Mouse (Mus musculus) MEL (cell line): ENCODE results near the gene Rsrc1. TPM values are rescaled to one million over a fixed set of nuclear protein-coding genes. Genes with fewer than 3 reads are reported as not detected.

Source experiments
- DNase-seq: peaks from one replicate; pipeline ENCODE4 v3.0.0; 2011; ENCODE audit warnings: low read depth, low spot score
- H3K27ac ChIP-seq: 2 replicates; pipeline ENCODE4 v1.5.1; 2012; ENCODE audit warnings: low read depth, mild to moderate bottlenecking, control low read depth, low read length, moderate library complexity; ENCODE audit not compliant: control insufficient read depth
- H3K27me3 ChIP-seq, 2 experiments: fragments of 150-350 bp in 1 of 2; sonication (generic) in 1 of 2; 2 replicates each; pipeline ENCODE4 v1.6.1; 2012; ENCODE audit warnings: low read length in 2 of 2, mild to moderate bottlenecking in 2 of 2, improper control_type of control experiment in 1 of 2, moderate library complexity in 1 of 2; ENCODE audit not compliant: insufficient read depth in 2 of 2, control insufficient read depth in 1 of 2
- H3K36me3 ChIP-seq, 2 experiments: 2 replicates each; pipeline ENCODE4 v1.6.1; 2012 to 2014; ENCODE audit warnings: low read length in 2 of 2, improper control_type of control experiment in 1 of 2, inconsistent platforms in 1 of 2, mild to moderate bottlenecking in 1 of 2; ENCODE audit not compliant: insufficient read depth in 2 of 2, control insufficient read depth in 1 of 2
- H3K4me1 ChIP-seq, 2 experiments: fragments of 150-350 bp in 1 of 2; sonication (generic) in 1 of 2; 2 replicates each; pipeline ENCODE4 v1.6.1; 2012; ENCODE audit warnings: low read length in 2 of 2, improper control_type of control experiment in 1 of 2, mild to moderate bottlenecking in 1 of 2; ENCODE audit not compliant: insufficient read depth in 2 of 2, control insufficient read depth in 1 of 2
- H3K4me3 ChIP-seq, 2 experiments: fragments of 150-350 bp in 1 of 2; sonication (generic) in 1 of 2; 2 replicates each; pipeline ENCODE4 v1.5.1; 2012; ENCODE audit warnings: low read depth in 2 of 2, low read length in 2 of 2, mild to moderate bottlenecking in 2 of 2, moderate library complexity in 2 of 2, control low read depth in 1 of 2, improper control_type of control experiment in 1 of 2; ENCODE audit not compliant: control insufficient read depth in 1 of 2, insufficient read depth in 1 of 2
- H3K79me2 ChIP-seq: 2 replicates; pipeline ENCODE4 v1.6.1; 2012; ENCODE audit warnings: mild to moderate bottlenecking, low read length, moderate library complexity; ENCODE audit not compliant: control insufficient read depth, poor library complexity, insufficient read depth
- H3K9ac ChIP-seq: 2 replicates; pipeline ENCODE4 v1.6.1; 2012; ENCODE audit warnings: low read depth, mild to moderate bottlenecking, control low read depth, low read length, moderate library complexity; ENCODE audit not compliant: control insufficient read depth, poor library complexity, severe bottlenecking
- H3K9me3 ChIP-seq: fragments of 150-350 bp; sonication (generic); replicated peaks from 2 replicates; pipeline ENCODE4 v1.6.1; 2012; ENCODE audit warnings: mild to moderate bottlenecking, low read length, improper control_type of control experiment, moderate library complexity; ENCODE audit not compliant: insufficient read depth
- BHLHE40 ChIP-seq: IDR thresholded peaks from 2 replicates; pipeline ENCODE4 v1.6.1; 2012; ENCODE audit warnings: low read depth, mild to moderate bottlenecking, inconsistent platforms, low read length, improper control_type of control experiment, borderline replicate concordance
- CHD1 ChIP-seq: IDR thresholded peaks from 2 replicates; pipeline ENCODE4 v1.6.1; 2012; ENCODE audit warnings: low read depth, mild to moderate bottlenecking, inconsistent platforms, low read length, improper control_type of control experiment
- CTCF ChIP-seq, 3 experiments: IDR thresholded peaks in 2 of 3; conservative IDR thresholded peaks in 1 of 3; 2 replicates each; pipeline ENCODE4 v1.5.1; 2011 to 2012; ENCODE audit warnings: low read length in 3 of 3, low read depth in 2 of 3, mild to moderate bottlenecking in 2 of 3, improper control_type of control experiment in 1 of 3, inconsistent platforms in 1 of 3, mixed read lengths in 1 of 3, moderate library complexity in 1 of 3; ENCODE audit not compliant: control insufficient read depth in 1 of 3, insufficient read depth in 1 of 3, poor library complexity in 1 of 3, severe bottlenecking in 1 of 3
- ELF1 ChIP-seq: IDR thresholded peaks from 2 replicates; pipeline ENCODE4 v1.6.1; 2014; ENCODE audit warnings: low read depth, mild to moderate bottlenecking, inconsistent platforms, low read length, improper control_type of control experiment, moderate library complexity
- EP300 ChIP-seq, 2 experiments: IDR thresholded peaks; 2 replicates each; pipeline ENCODE4 v1.6.1; 2011; ENCODE audit warnings: improper control_type of control experiment in 2 of 2, low read length in 2 of 2, low read depth in 1 of 2, mild to moderate bottlenecking in 1 of 2
- HCFC1 ChIP-seq: IDR thresholded peaks from 2 replicates; pipeline ENCODE4 v1.6.1; 2012; ENCODE audit warnings: low read depth, mild to moderate bottlenecking, inconsistent platforms, low read length, improper control_type of control experiment, moderate library complexity
- JUND ChIP-seq: IDR thresholded peaks from 2 replicates; pipeline ENCODE4 v1.6.1; 2011; ENCODE audit warnings: low read depth, mild to moderate bottlenecking, improper control_type of control experiment, low read length
- KAT2A ChIP-seq: conservative IDR thresholded peaks from 2 replicates; pipeline ENCODE4 v1.6.1; 2012; ENCODE audit warnings: low read depth, low read length, improper control_type of control experiment, inconsistent platforms
- MAFK ChIP-seq: IDR thresholded peaks from 2 replicates; pipeline ENCODE4 v1.6.1; 2011; ENCODE audit warnings: low read depth, mild to moderate bottlenecking, low read length, improper control_type of control experiment, borderline replicate concordance
- MAX ChIP-seq: IDR thresholded peaks from 2 replicates; pipeline ENCODE4 v1.6.1; 2011; ENCODE audit warnings: low read length, improper control_type of control experiment
- MEF2A ChIP-seq: IDR thresholded peaks from 2 replicates; pipeline ENCODE4 v1.6.1; 2014; ENCODE audit warnings: low read depth, mild to moderate bottlenecking, inconsistent platforms, low read length, improper control_type of control experiment; ENCODE audit not compliant: poor library complexity, insufficient replicate concordance, severe bottlenecking; ENCODE audit errors: extremely low read depth
- MYB ChIP-seq: IDR thresholded peaks from 2 replicates; pipeline ENCODE4 v1.6.1; 2011; ENCODE audit warnings: mild to moderate bottlenecking, low read depth, low read length, improper control_type of control experiment
- MYC ChIP-seq: IDR thresholded peaks from 2 replicates; pipeline ENCODE4 v1.6.1; 2011; ENCODE audit warnings: low read depth, mild to moderate bottlenecking, low read length, improper control_type of control experiment, moderate library complexity
- NELFE ChIP-seq: IDR thresholded peaks from 2 replicates; pipeline ENCODE4 v1.6.1; 2011; ENCODE audit warnings: low read depth, low read length, improper control_type of control experiment
- POLR2A ChIP-seq, 2 experiments: IDR thresholded peaks; 2 replicates each; pipeline ENCODE4 v1.6.1; 2011 to 2012; ENCODE audit warnings: low read length in 2 of 2, mild to moderate bottlenecking in 2 of 2, control low read depth in 1 of 2, improper control_type of control experiment in 1 of 2, low read depth in 1 of 2, moderate library complexity in 1 of 2; ENCODE audit not compliant: control insufficient read depth in 1 of 2, insufficient read depth in 1 of 2, poor library complexity in 1 of 2
- SIN3A ChIP-seq: IDR thresholded peaks from 2 replicates; pipeline ENCODE4 v1.6.1; 2012; ENCODE audit warnings: low read length, improper control_type of control experiment, inconsistent platforms
- SMC3 ChIP-seq: IDR thresholded peaks from 2 replicates; pipeline ENCODE4 v1.6.1; 2011; ENCODE audit warnings: low read depth, low read length, improper control_type of control experiment
- TCF12 ChIP-seq: IDR thresholded peaks from 2 replicates; pipeline ENCODE4 v1.6.1; 2014; ENCODE audit warnings: low read depth, mild to moderate bottlenecking, inconsistent platforms, low read length, improper control_type of control experiment, moderate library complexity
- UBTF ChIP-seq: IDR thresholded peaks from 2 replicates; pipeline ENCODE4 v1.6.1; 2012; ENCODE audit warnings: low read depth, mild to moderate bottlenecking, inconsistent platforms, low read length, improper control_type of control experiment, moderate library complexity, borderline replicate concordance; ENCODE audit not compliant: insufficient read depth
- USF2 ChIP-seq, 2 experiments: IDR thresholded peaks; 2 replicates each; pipeline ENCODE4 v1.6.1; 2011 to 2012; ENCODE audit warnings: improper control_type of control experiment in 2 of 2, low read length in 2 of 2, borderline replicate concordance in 1 of 2, inconsistent platforms in 1 of 2, low read depth in 1 of 2, mild to moderate bottlenecking in 1 of 2; ENCODE audit not compliant: insufficient read depth in 1 of 2
- ZKSCAN1 ChIP-seq: IDR thresholded peaks from 2 replicates; pipeline ENCODE4 v1.6.1; 2012; ENCODE audit warnings: low read depth, mild to moderate bottlenecking, inconsistent platforms, low read length, improper control_type of control experiment, moderate library complexity
- ZMIZ1 ChIP-seq: IDR thresholded peaks from 2 replicates; pipeline ENCODE4 v1.6.1; 2012; ENCODE audit warnings: low read depth, mild to moderate bottlenecking, inconsistent platforms, low read length, improper control_type of control experiment, moderate library complexity
- ZNF384 ChIP-seq: IDR thresholded peaks from 2 replicates; pipeline ENCODE4 v1.6.1; 2012; ENCODE audit warnings: low read depth, mild to moderate bottlenecking, inconsistent platforms, low read length, improper control_type of control experiment
- polyA plus RNA-seq, 2 experiments: library from polyadenylated mRNA; stranded (reverse) in 1 of 2; unstranded in 1 of 2; fragments of >175 nt in 1 of 2; fragments of >200 nt in 1 of 2; gene quantifications; 2 replicates each; pipeline versions ENCODE4 v1.2.1 to v1.2.4; 2012; ENCODE audit warnings: low replicate concordance in 2 of 2, low read depth in 1 of 2; ENCODE audit not compliant: insufficient read length in 2 of 2, insufficient read depth in 1 of 2, missing spikeins in 1 of 2
- total RNA-seq: library from RNA; depleted of rRNA; stranded (reverse); fragments of 300-350 nt; gene quantifications from 2 replicates; pipeline ENCODE4 v1.2.3, GENCODE M21; 2012

Rsrc1 gene
- total and polyA plus RNA-seq, 3 experiments, result 22.8 to 100 (median 42.7) TPM

DNA sequence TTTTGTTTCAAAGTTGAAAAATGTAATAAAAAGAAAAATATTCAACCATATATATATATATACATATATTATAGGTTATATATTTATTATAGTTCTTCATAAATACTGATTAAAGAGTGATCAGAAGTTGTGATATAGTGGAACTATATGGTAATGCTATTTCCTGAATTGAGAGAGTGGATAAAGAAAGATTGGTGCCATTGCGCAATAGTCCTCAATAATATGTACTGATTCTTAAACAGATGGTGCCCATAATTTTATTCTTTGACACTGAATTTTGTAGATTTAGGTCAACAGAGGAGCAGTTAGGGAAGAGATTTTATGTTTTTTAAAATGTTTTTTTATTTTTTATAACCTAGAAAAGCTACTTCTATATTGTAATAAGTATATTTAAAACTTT is 165.1 kb downstream of the Rsrc1 start:
- Histone ChIP-seq H3K36me3 (no peaks in the 10 kb centered on the region), H3K4me3 (no peak overlapping the region), H3K27ac (no peak overlapping the region)
- no peak for TF ChIP-seq MEF2A
- no peak for TF ChIP-seq TCF12
- no peak for TF ChIP-seq JUND
- no peak for TF ChIP-seq ELF1
- no peak for TF ChIP-seq NELFE
- no peak for TF ChIP-seq MAFK
- no peak for TF ChIP-seq MAX
- no peak for TF ChIP-seq UBTF
- TF ChIP-seq ZKSCAN1, result no peak
- TF ChIP-seq EP300 (IDR thresholded peaks at IDR 0.05; ENCODE audit: low read depth in 1 of 2, low read length in 2 of 2), result no peak
- no peak for TF ChIP-seq SMC3
- TF ChIP-seq, all 39 proteins: peak for 0
- Histone ChIP-seq H3K4me1 (no peaks in the 10 kb centered on the region; a peak in 1 of 4 replicates), H3K27me3 (no peaks in the 10 kb centered on the region), H3K9ac (no peak overlapping the region), H3K79me2 (no peaks in the 10 kb centered on the region), H3K9me3 (no peaks in the 10 kb centered on the region)
- no peak for DNase-seq

DNA sequence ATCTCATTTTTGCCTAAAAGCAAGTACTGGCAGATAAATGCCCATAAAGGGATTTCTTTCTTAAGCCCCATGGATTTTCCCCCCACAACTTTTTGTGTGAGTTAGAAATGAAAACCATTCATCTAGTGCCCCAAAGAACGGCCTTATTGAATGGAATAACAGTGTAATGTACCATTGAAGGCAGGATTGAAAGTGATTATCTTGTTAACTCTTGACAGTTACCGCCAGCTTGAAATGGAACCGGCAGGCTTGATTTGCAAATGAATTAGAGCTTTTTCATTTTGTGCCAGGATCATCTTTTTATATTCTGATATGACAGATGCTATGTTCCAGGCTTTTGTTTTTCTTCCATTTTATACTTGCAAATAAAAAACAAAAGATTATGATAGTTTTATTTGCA is 166.1 kb downstream of the Rsrc1 start:
- TF ChIP-seq TCF12, result no peak
- TF ChIP-seq ZMIZ1, result no peak
- no peak for TF ChIP-seq MYC
- no peak for TF ChIP-seq JUND
- no peak for TF ChIP-seq ZNF384
- no peak for TF ChIP-seq BHLHE40
- no peak for TF ChIP-seq POLR2A (IDR thresholded peaks at IDR 0.05; ENCODE audit: control insufficient read depth in 1 of 2, insufficient read depth in 1 of 2, low read depth in 1 of 2, low read length in 2 of 2, poor library complexity in 1 of 2)
- no peak for TF ChIP-seq ELF1
- no peak for TF ChIP-seq SIN3A
- TF ChIP-seq USF2 (IDR thresholded peaks at IDR 0.05; ENCODE audit: borderline replicate concordance in 1 of 2, insufficient read depth in 1 of 2, low read depth in 1 of 2, low read length in 2 of 2), result no peak
- no peak for TF ChIP-seq KAT2A
- no peak for TF ChIP-seq HCFC1
- TF ChIP-seq MYB, result no peak
- TF ChIP-seq CHD1, result no peak
- TF ChIP-seq UBTF, result no peak
- TF ChIP-seq SMC3, result no peak
- TF ChIP-seq CTCF (IDR thresholded peaks at IDR 0.05 in 2 of 3, conservative IDR thresholded peaks at IDR 0.05 in 1 of 3; ENCODE audit: control insufficient read depth in 1 of 3, insufficient read depth in 1 of 3, low read depth in 2 of 3, low read length in 3 of 3, poor library complexity in 1 of 3, severe bottlenecking in 1 of 3), result no peak
- DNase-seq, result no peak
- no peak overlapping the region for H3K9ac ChIP-seq
- no peaks in the 10 kb centered on the region for H3K4me1 ChIP-seq
- H3K27ac ChIP-seq, result no peak overlapping the region
- no peaks in the 10 kb centered on the region for H3K9me3 ChIP-seq
- no peak overlapping the region for H3K4me3 ChIP-seq
- no peaks in the 10 kb centered on the region for H3K36me3 ChIP-seq
- no peaks in the 10 kb centered on the region for H3K27me3 ChIP-seq
- H3K79me2 ChIP-seq, result no peaks in the 10 kb centered on the region
